Mouse (Mus musculus): ENCODE results near the gene Wfdc18. TPM values are rescaled to one million over a fixed set of nuclear protein-coding genes. Genes with fewer than 3 reads are reported as not detected.

The Wfdc18 gene
- polyA plus RNA-seq, 1 experiment from 2014 or later: not detected

- ATAC-seq (replicated peaks; ENCODE audit: low FRiP score) (no peak), DNase-seq (ENCODE audit: low spot score) (no peak)
- Histone ChIP-seq H3K4me3 (ENCODE audit: low read depth, low read length) (no peak overlapping the region), H3K27me3 (replicated peaks; ENCODE audit: control insufficient read depth, insufficient read depth, low read length) (no peaks in the 10 kb centered on the region), H3K9ac (ENCODE audit: low read depth, low read length) (no peak overlapping the region), H3K36me3 (ENCODE audit: control insufficient read depth, insufficient read depth, low read length) (no peaks in the 10 kb centered on the region), H3K4me1 (replicated peaks; ENCODE audit: control insufficient read depth, insufficient read depth, low read length) (no peaks in the 10 kb centered on the region), H3K4me2 (no peak overlapping the region), H3K9me3 (ENCODE audit: control insufficient read depth, low read length) (no peaks in the 10 kb centered on the region), H3K27ac (ENCODE audit: low read depth, low read length) (no peak overlapping the region)
- WGBS: 79% methylated on average over 1 of the region's 1 CpGs
Measured at GRCm38 (mm10) chr11:83712671-83713070, 3.9 kb downstream of the Wfdc18 start.

GRCm38 (mm10) chr11:83713925-83714324 is 5.1 kb downstream of the Wfdc18 start:
- ATAC-seq (replicated peaks; ENCODE audit: low FRiP score) (no peak), DNase-seq (ENCODE audit: low spot score) (no peak)
- WGBS: 39% methylated on average over 2 of the region's 2 CpGs
- Histone ChIP-seq H3K4me2 (no peak overlapping the region), H3K27me3 (replicated peaks; ENCODE audit: control insufficient read depth, insufficient read depth, low read length) (no peaks in the 10 kb centered on the region), H3K4me1 (replicated peaks; ENCODE audit: control insufficient read depth, insufficient read depth, low read length) (no peaks in the 10 kb centered on the region), H3K27ac (ENCODE audit: low read depth, low read length) (no peak overlapping the region), H3K36me3 (ENCODE audit: control insufficient read depth, insufficient read depth, low read length) (no peaks in the 10 kb centered on the region), H3K9ac (ENCODE audit: low read depth, low read length) (no peak overlapping the region), H3K9me3 (ENCODE audit: control insufficient read depth, low read length) (no peaks in the 10 kb centered on the region), H3K4me3 (ENCODE audit: low read depth, low read length) (no peak overlapping the region)

GRCm38 (mm10) chr11:83717042-83717665 is 8.3 kb downstream of the Wfdc18 start:
- WGBS: 79% methylated on average over 6 of the region's 6 CpGs
- no peak overlapping the region for H3K9ac ChIP-seq (ENCODE audit: low read depth, low read length)
- no peak overlapping the region for H3K27ac ChIP-seq (ENCODE audit: low read depth, low read length)
- no peaks in the 10 kb centered on the region for H3K27me3 ChIP-seq (replicated peaks; ENCODE audit: control insufficient read depth, insufficient read depth, low read length)
- H3K9me3 ChIP-seq (ENCODE audit: control insufficient read depth, low read length): no peaks in the 10 kb centered on the region
- no peak for ATAC-seq (replicated peaks; ENCODE audit: low FRiP score)
- no peak for DNase-seq (ENCODE audit: low spot score)
- H3K36me3 ChIP-seq (ENCODE audit: control insufficient read depth, insufficient read depth, low read length): no peaks in the 10 kb centered on the region
- H3K4me3 ChIP-seq (ENCODE audit: low read depth, low read length): no peak overlapping the region
- no peak overlapping the region for H3K4me2 ChIP-seq
- no peaks in the 10 kb centered on the region for H3K4me1 ChIP-seq (replicated peaks; ENCODE audit: control insufficient read depth, insufficient read depth, low read length)

- Histone ChIP-seq H3K27me3 (replicated peaks; ENCODE audit: control insufficient read depth, insufficient read depth, low read length) (no peaks in the 10 kb centered on the region), H3K9ac (ENCODE audit: low read depth, low read length) (no peak overlapping the region), H3K4me1 (replicated peaks; ENCODE audit: control insufficient read depth, insufficient read depth, low read length) (no peaks in the 10 kb centered on the region), H3K4me2 (no peak overlapping the region), H3K27ac (ENCODE audit: low read depth, low read length) (no peak overlapping the region), H3K4me3 (ENCODE audit: low read depth, low read length) (no peak overlapping the region), H3K9me3 (ENCODE audit: control insufficient read depth, low read length) (no peaks in the 10 kb centered on the region), H3K36me3 (ENCODE audit: control insufficient read depth, insufficient read depth, low read length) (no peaks in the 10 kb centered on the region)
- ATAC-seq (replicated peaks; ENCODE audit: low FRiP score) (no peak), DNase-seq (ENCODE audit: low spot score) (no peak)
Measured at GRCm38 (mm10) chr11:83720766-83721165, 12.0 kb downstream of the Wfdc18 start.

GRCm38 (mm10) chr11:83728757-83729432 is 20.1 kb downstream of the Wfdc18 start:
- ATAC-seq (replicated peaks; ENCODE audit: low FRiP score) (no peak), DNase-seq (ENCODE audit: low spot score) (no peak)
- H3K4me2 ChIP-seq: no peak overlapping the region
- no peaks in the 10 kb centered on the region for H3K27me3 ChIP-seq (replicated peaks; ENCODE audit: control insufficient read depth, insufficient read depth, low read length)
- WGBS: 57% methylated on average over 3 of the region's 3 CpGs
- H3K9ac ChIP-seq (ENCODE audit: low read depth, low read length): no peak overlapping the region
- H3K27ac ChIP-seq (ENCODE audit: low read depth, low read length): no peak overlapping the region
- no peaks in the 10 kb centered on the region for H3K4me1 ChIP-seq (replicated peaks; ENCODE audit: control insufficient read depth, insufficient read depth, low read length)
- no peaks in the 10 kb centered on the region for H3K9me3 ChIP-seq (ENCODE audit: control insufficient read depth, low read length)
- H3K36me3 ChIP-seq (ENCODE audit: control insufficient read depth, insufficient read depth, low read length): no peaks in the 10 kb centered on the region
- no peak overlapping the region for H3K4me3 ChIP-seq (ENCODE audit: low read depth, low read length)

GRCm38 (mm10) chr11:83731116-83731515 is 22.3 kb downstream of the Wfdc18 start:
- Histone ChIP-seq H3K9me3 (ENCODE audit: control insufficient read depth, low read length) (no peaks in the 10 kb centered on the region), H3K27me3 (replicated peaks; ENCODE audit: control insufficient read depth, insufficient read depth, low read length) (no peaks in the 10 kb centered on the region), H3K36me3 (ENCODE audit: control insufficient read depth, insufficient read depth, low read length) (no peaks in the 10 kb centered on the region), H3K9ac (ENCODE audit: low read depth, low read length) (no peak overlapping the region), H3K4me1 (replicated peaks; ENCODE audit: control insufficient read depth, insufficient read depth, low read length) (no peaks in the 10 kb centered on the region), H3K27ac (ENCODE audit: low read depth, low read length) (no peak overlapping the region), H3K4me2 (no peak overlapping the region), H3K4me3 (ENCODE audit: low read depth, low read length) (no peak overlapping the region)
- DNase-seq (ENCODE audit: low spot score) (no peak), ATAC-seq (replicated peaks; ENCODE audit: low FRiP score) (no peak)
- 67% methylated on average over 1 of the region's 1 CpGs for whole genome bisulfite sequencing

- Histone ChIP-seq H3K36me3 (ENCODE audit: control insufficient read depth, insufficient read depth, low read length) (no peaks in the 10 kb centered on the region), H3K4me2 (no peak overlapping the region), H3K4me1 (replicated peaks; ENCODE audit: control insufficient read depth, insufficient read depth, low read length) (no peaks in the 10 kb centered on the region), H3K4me3 (ENCODE audit: low read depth, low read length) (no peak overlapping the region), H3K9me3 (ENCODE audit: control insufficient read depth, low read length) (no peaks in the 10 kb centered on the region), H3K9ac (ENCODE audit: low read depth, low read length) (no peak overlapping the region), H3K27me3 (replicated peaks; ENCODE audit: control insufficient read depth, insufficient read depth, low read length) (no peaks in the 10 kb centered on the region), H3K27ac (ENCODE audit: low read depth, low read length) (no peak overlapping the region)
- no peak for DNase-seq (ENCODE audit: low spot score)
- ATAC-seq (replicated peaks; ENCODE audit: low FRiP score): no peak
- WGBS: 71% methylated on average over 5 of the region's 5 CpGs
Measured at GRCm38 (mm10) chr11:83733071-83733640, 24.3 kb downstream of the Wfdc18 start.

- Histone ChIP-seq H3K27ac (ENCODE audit: low read depth, low read length) (no peak overlapping the region), H3K27me3 (replicated peaks; ENCODE audit: control insufficient read depth, insufficient read depth, low read length) (no peaks in the 10 kb centered on the region), H3K9ac (ENCODE audit: low read depth, low read length) (no peak overlapping the region), H3K36me3 (ENCODE audit: control insufficient read depth, insufficient read depth, low read length) (no peaks in the 10 kb centered on the region), H3K9me3 (ENCODE audit: control insufficient read depth, low read length) (no peaks in the 10 kb centered on the region), H3K4me2 (no peak overlapping the region), H3K4me3 (ENCODE audit: low read depth, low read length) (no peak overlapping the region), H3K4me1 (replicated peaks; ENCODE audit: control insufficient read depth, insufficient read depth, low read length) (no peaks in the 10 kb centered on the region)
- 61% methylated on average over 1 of the region's 1 CpGs for WGBS
- ATAC-seq (replicated peaks; ENCODE audit: low FRiP score) (no peak), DNase-seq (ENCODE audit: low spot score) (no peak)
Measured at GRCm38 (mm10) chr11:83734215-83734614, 25.4 kb downstream of the Wfdc18 start.

GRCm38 (mm10) chr11:83735881-83736280 is 27.1 kb downstream of the Wfdc18 start:
- Histone ChIP-seq H3K4me2 (no peak overlapping the region), H3K9ac (ENCODE audit: low read depth, low read length) (no peak overlapping the region), H3K4me1 (replicated peaks; ENCODE audit: control insufficient read depth, insufficient read depth, low read length) (no peaks in the 10 kb centered on the region), H3K4me3 (ENCODE audit: low read depth, low read length) (no peak overlapping the region), H3K27ac (ENCODE audit: low read depth, low read length) (no peak overlapping the region), H3K36me3 (ENCODE audit: control insufficient read depth, insufficient read depth, low read length) (no peaks in the 10 kb centered on the region), H3K27me3 (replicated peaks; ENCODE audit: control insufficient read depth, insufficient read depth, low read length) (no peaks in the 10 kb centered on the region), H3K9me3 (ENCODE audit: control insufficient read depth, low read length) (no peaks in the 10 kb centered on the region)
- DNase-seq (ENCODE audit: low spot score) (no peak), ATAC-seq (replicated peaks; ENCODE audit: low FRiP score) (no peak)
- 49% methylated on average over 2 of the region's 2 CpGs for WGBS

Data from liver, embryonic 11.5 days (tissue).